In genomic region chr15:89559202-89559731, GRCm38 (mm10) we compare ENCODE assay signal across 21 mouse cellular contexts. TPM values are rescaled to one million over a fixed set of nuclear protein-coding genes. Genes with fewer than 3 reads are reported as not detected.
A peak's percentile ranks its signal among the peaks of the same experiment; 100 is the strongest.
DNase-seq lines count a peak whose midpoint lies in the region; ATAC-seq and TF ChIP-seq lines count a peak whose summit lies in the region.
"Had no signal": no experiment of that assay in that cellular context is flagged by ENCODE, and none has a peak within 500 bp of the region (broad histone marks: within the 10 kb centered on the region; RNA-seq: fewer than 3 reads in every experiment).

No protein-coding gene starts in this region.

- no peak for TF ChIP-seq CTCF in liver, embryonic 14.5 days (IDR thresholded peaks at IDR 0.05; ENCODE audit: low read depth)

- H3K27ac ChIP-seq in heart, embryonic 13.5 days (replicated peaks): no peak overlapping the region
- H3K27ac ChIP-seq in liver, embryonic 14.5 days: no peak overlapping the region
- H3K27ac ChIP-seq in liver, embryonic 11.5 days (ENCODE audit: low read depth, low read length): no peak overlapping the region
- no peak overlapping the region for H3K27ac ChIP-seq in neural tube, embryonic 15.5 days (replicated peaks)
- H3K27ac ChIP-seq: forebrain, embryonic 15.5 days; gastrocnemius, adult 2 months; hindbrain, embryonic 15.5 days; macrophage had no signal

- intact Hi-C loops in heart, postnatal 14 days (cut with DNase I): no loop called here

- peak; percentile 45; the same call in 1 of the 2 replicates for ATAC-seq in heart, embryonic 13.5 days (ENCODE audit: extremely low read depth, insufficient number of reproducible peaks, low FRiP score, low TSS enrichment)
- ATAC-seq in liver, embryonic 14.5 days (ENCODE audit: insufficient read depth): 0 out of 2 replicates have a peak, but pooled peaks have one; percentile 14
- ATAC-seq in liver, embryonic 11.5 days (replicated peaks; ENCODE audit: low FRiP score): no peak
- ATAC-seq in megakaryocyte progenitor cell, adult 5-6 weeks (replicated peaks; ENCODE audit: poor library complexity): peak; percentile 27; the same call in 1 of the 2 replicates
- no peak for ATAC-seq in neural tube, embryonic 15.5 days (ENCODE audit: low FRiP score)
- ATAC-seq: forebrain, embryonic 15.5 days had no signal

- peaks cover 56% of the 10 kb centered on the region for H3K27me3 ChIP-seq in heart, embryonic 13.5 days (replicated peaks)
- peaks cover 3% of the 10 kb centered on the region; the same call in 1 of the 2 replicates for H3K27me3 ChIP-seq in liver, embryonic 14.5 days (ENCODE audit: control insufficient read depth, insufficient read depth, low read length)
- peaks cover 24% of the 10 kb centered on the region for H3K27me3 ChIP-seq in liver, embryonic 11.5 days (replicated peaks; ENCODE audit: control insufficient read depth, insufficient read depth, low read length)
- peaks cover 41% of the 10 kb centered on the region for H3K27me3 ChIP-seq in neural tube, embryonic 15.5 days (replicated peaks)

- no peak for TF ChIP-seq EP300 in liver, embryonic 14.5 days (IDR thresholded peaks at IDR 0.05; ENCODE audit: low read depth)

- H3K4me1 ChIP-seq in heart, embryonic 13.5 days: peaks cover 29% of the 10 kb centered on the region
- no peaks in the 10 kb centered on the region for H3K4me1 ChIP-seq in liver, embryonic 14.5 days (replicated peaks; ENCODE audit: control insufficient read depth in 2 of 2, insufficient read depth in 2 of 2, low read length in 1 of 2)
- H3K4me1 ChIP-seq in liver, embryonic 11.5 days (replicated peaks; ENCODE audit: control insufficient read depth, insufficient read depth, low read length): peaks cover 9% of the 10 kb centered on the region; the same call in 1 of the 2 replicates
- H3K4me1 ChIP-seq in neural tube, embryonic 15.5 days: peaks cover 26% of the 10 kb centered on the region

- peak; percentile 49 for DNase-seq in cerebellum, adult 9-10 months
- DNase-seq in cerebellum, postnatal 4 days (ENCODE audit: low spot score in 2 of 2): no peak
- DNase-seq in heart, postnatal 14 days: no peak
- DNase-seq in liver, embryonic 14.5 days (ENCODE audit: low read depth in 3 of 3, low spot score in 3 of 3): no peak
- no peak for DNase-seq in liver, embryonic 11.5 days (ENCODE audit: low spot score)
- DNase-seq: adrenal gland, adult 8-10 months; gastrocnemius, adult 2 months; heart, adult 18-20 months; kidney, adult 11 months; kidney, postnatal 36 days; lung, embryonic 14.5 days; midbrain, embryonic 14.5 days; right cerebral cortex, adult 18-20 months; thymus, adult 18-20 months had no signal

- H3K4me2 ChIP-seq in heart, embryonic 13.5 days: no peak overlapping the region
- H3K4me2 ChIP-seq in liver, embryonic 14.5 days (ENCODE audit: low read depth): no peak overlapping the region
- no peak overlapping the region for H3K4me2 ChIP-seq in liver, embryonic 11.5 days
- no peak overlapping the region for H3K4me2 ChIP-seq in neural tube, embryonic 15.5 days
- H3K4me2 ChIP-seq: forebrain, embryonic 15.5 days; hindbrain, embryonic 15.5 days had no signal

- H3K9me3 ChIP-seq in heart, embryonic 13.5 days: no peaks in the 10 kb centered on the region
- H3K9me3 ChIP-seq in liver, embryonic 14.5 days (ENCODE audit: control insufficient read depth, low read length): no peaks in the 10 kb centered on the region
- H3K9me3 ChIP-seq in liver, embryonic 11.5 days (ENCODE audit: control insufficient read depth, low read length): no peaks in the 10 kb centered on the region
- H3K9me3 ChIP-seq in neural tube, embryonic 15.5 days (replicated peaks): no peaks in the 10 kb centered on the region
- H3K9me3 ChIP-seq: forebrain, embryonic 15.5 days; hindbrain, embryonic 15.5 days had no signal

- 42% methylated on average over 10 of the region's 10 CpGs for WGBS in heart, embryonic 13.5 days
- 65% methylated on average over 10 of the region's 10 CpGs for WGBS in liver, embryonic 14.5 days (ENCODE audit: insufficient replicate concordance)
- WGBS in liver, embryonic 11.5 days: 54% methylated on average over 10 of the region's 10 CpGs
- 47% methylated on average over 10 of the region's 10 CpGs for WGBS in neural tube, embryonic 15.5 days

- H3K36me3 ChIP-seq in heart, embryonic 13.5 days: 0 out of 2 replicates have a peak, but pooled peaks cover 5% of the 10 kb centered on the region
- H3K36me3 ChIP-seq in liver, embryonic 14.5 days (replicated peaks; ENCODE audit: control insufficient read depth, insufficient read depth, low read depth): no peaks in the 10 kb centered on the region
- H3K36me3 ChIP-seq in liver, embryonic 11.5 days (ENCODE audit: control insufficient read depth, insufficient read depth, low read length): no peaks in the 10 kb centered on the region
- no peaks in the 10 kb centered on the region for H3K36me3 ChIP-seq in neural tube, embryonic 15.5 days
- H3K36me3 ChIP-seq: forebrain, embryonic 15.5 days; hindbrain, embryonic 15.5 days had no signal

- no peak overlapping the region for H3K4me3 ChIP-seq in heart, embryonic 13.5 days
- no peak overlapping the region for H3K4me3 ChIP-seq in liver, embryonic 14.5 days (ENCODE audit: insufficient read depth in 1 of 2, low read depth in 2 of 2, low read length in 2 of 2)
- H3K4me3 ChIP-seq in liver, embryonic 11.5 days (ENCODE audit: low read depth, low read length): no peak overlapping the region
- H3K4me3 ChIP-seq in neural tube, embryonic 15.5 days (replicated peaks): no peak overlapping the region
- H3K4me3 ChIP-seq: forebrain, embryonic 15.5 days; gastrocnemius, adult 2 months; hindbrain, embryonic 15.5 days had no signal

- H3K9ac ChIP-seq in heart, embryonic 13.5 days: no peak overlapping the region
- no peak overlapping the region for H3K9ac ChIP-seq in liver, embryonic 14.5 days (replicated peaks)
- no peak overlapping the region for H3K9ac ChIP-seq in liver, embryonic 11.5 days (ENCODE audit: low read depth, low read length)
- no peak overlapping the region for H3K9ac ChIP-seq in neural tube, embryonic 15.5 days (replicated peaks)
- H3K9ac ChIP-seq: forebrain, embryonic 15.5 days; hindbrain, embryonic 15.5 days; lung, embryonic 14.5 days had no signal

RNA-seq across cellular contexts. Expression of gene Acr, which starts 8.9 kb away (rescaled TPM):
- polyA plus RNA-seq in heart, embryonic 13.5 days (2015; fragmentation: Nextera tagmentation; extraction: Ambion mirVana): 0.24 and 0.33 TPM in 2 replicates
- total RNA-seq in heart, postnatal 14 days (2021): under 1 TPM; 0.15 to 0.53 TPM
- polyA plus RNA-seq in liver, embryonic 14.5 days (2012; rRNA removed): 0.04 and 0.05 TPM in 2 replicates
- not detected in 2 replicates for polyA plus RNA-seq in liver, embryonic 14.5 days (2014; fragmentation: Nextera tagmentation; extraction: Ambion mirVana)
- 0.11 TPM in 1 of 2 replicates, not detected in the other for polyA plus RNA-seq in liver, embryonic 11.5 days (2014; fragmentation: Nextera tagmentation; extraction: Ambion mirVana)
- total RNA-seq in megakaryocyte progenitor cell, adult 5-6 weeks (2015): not detected in 2 replicates
- not detected in 2 replicates for total RNA-seq in megakaryocyte progenitor cell, adult 5-6 weeks (2017)
- polyA plus RNA-seq in neural tube, embryonic 15.5 days (2015; fragmentation: Nextera tagmentation; extraction: Ambion mirVana): 0.31 and 0.95 TPM in 2 replicates
- total RNA-seq: liver, adult 2 months had no signal
- polyA plus RNA-seq: macrophage had no signal

RNA-seq across cellular contexts. Expression of gene Rabl2, which starts 32.5 kb away (rescaled TPM):
- polyA plus RNA-seq in heart, embryonic 13.5 days (2015; fragmentation: Nextera tagmentation; extraction: Ambion mirVana): 19.2 and 21.4 TPM in 2 replicates
- total RNA-seq in heart, postnatal 14 days (2021): 1 to 10 TPM; 5.0 to 7.5 TPM
- 5.7 and 6.2 TPM in 2 replicates for polyA plus RNA-seq in liver, embryonic 14.5 days (2012; rRNA removed)
- polyA plus RNA-seq in liver, embryonic 14.5 days (2014; fragmentation: Nextera tagmentation; extraction: Ambion mirVana): 6.9 and 7.5 TPM in 2 replicates
- polyA plus RNA-seq in liver, embryonic 11.5 days (2014; fragmentation: Nextera tagmentation; extraction: Ambion mirVana): 24.8 and 27.1 TPM in 2 replicates
- 14.3 and 17.1 TPM in 2 replicates for total RNA-seq in megakaryocyte progenitor cell, adult 5-6 weeks (2015)
- 7.4 and 11.2 TPM in 2 replicates for total RNA-seq in megakaryocyte progenitor cell, adult 5-6 weeks (2017)
- 71.9 and 86.6 TPM in 2 replicates for polyA plus RNA-seq in neural tube, embryonic 15.5 days (2015; fragmentation: Nextera tagmentation; extraction: Ambion mirVana)

RNA-seq across cellular contexts. Expression of gene Shank3, which starts 59.8 kb away (rescaled TPM):
- 1.7 and 2.0 TPM in 2 replicates for polyA plus RNA-seq in heart, embryonic 13.5 days (2015; fragmentation: Nextera tagmentation; extraction: Ambion mirVana)
- 10 to 100 TPM; 78.7 to 83.9 TPM for total RNA-seq in heart, postnatal 14 days (2021)
- 2.0 and 2.1 TPM in 2 replicates for polyA plus RNA-seq in liver, embryonic 14.5 days (2012; rRNA removed)
- polyA plus RNA-seq in liver, embryonic 14.5 days (2014; fragmentation: Nextera tagmentation; extraction: Ambion mirVana): 0.39 and 0.63 TPM in 2 replicates
- polyA plus RNA-seq in liver, embryonic 11.5 days (2014; fragmentation: Nextera tagmentation; extraction: Ambion mirVana): 1.1 and 1.7 TPM in 2 replicates
- total RNA-seq in megakaryocyte progenitor cell, adult 5-6 weeks (2015): 1.8 and 4.2 TPM in 2 replicates
- total RNA-seq in megakaryocyte progenitor cell, adult 5-6 weeks (2017): 1.3 and 3.1 TPM in 2 replicates
- polyA plus RNA-seq in neural tube, embryonic 15.5 days (2015; fragmentation: Nextera tagmentation; extraction: Ambion mirVana): 8.9 and 9.5 TPM in 2 replicates
- polyA plus RNA-seq: macrophage had no signal

Comparison
In these comparisons a context has a peak if more than half of its experiments do, and no peak if none do; other contexts are left out.
1. ATAC-seq: peak in heart, embryonic 13.5 days (single experiment), liver, embryonic 14.5 days (single experiment) and megakaryocyte progenitor cell, adult 5-6 weeks (single experiment); none in liver, embryonic 11.5 days (single experiment) and neural tube, embryonic 15.5 days (single experiment).